Mouse (Mus musculus) midbrain, postnatal 0 days (tissue): ENCODE data around the gene Slit3. TPM values are rescaled to one million over a fixed set of nuclear protein-coding genes. Genes with fewer than 3 reads are reported as not detected.

Experiments
- ATAC-seq: fragments of 200-750 bp; cut with Nextera tagmentation; 2 replicates; pipeline ENCODE4 v1.8.0; 2017; ENCODE audit warnings: moderate number of reproducible peaks, mild to moderate bottlenecking, moderate TSS enrichment, moderate library complexity; ENCODE audit not compliant: low FRiP score
- DNase-seq: peaks from one replicate; pipeline ENCODE4 v3.0.0-alpha.2; 2015; ENCODE audit warnings: low spot score
- H3K27ac ChIP-seq: fragments of 300-500 bp; sonication (generic); 2 replicates; pipeline ENCODE4 v1.5.1; 2014; ENCODE audit warnings: low read depth, mild to moderate bottlenecking, low read length, mixed read lengths
- H3K27me3 ChIP-seq: fragments of 300-500 bp; sonication (generic); 2 replicates; pipeline ENCODE4 v1.6.1; 2014; ENCODE audit warnings: low read length, control low read depth, mixed read lengths; ENCODE audit not compliant: insufficient read depth
- H3K36me3 ChIP-seq: fragments of 300-500 bp; sonication (generic); 2 replicates; pipeline ENCODE4 v1.6.1; 2014; ENCODE audit warnings: low read length, control low read depth, mixed read lengths; ENCODE audit not compliant: insufficient read depth
- H3K4me1 ChIP-seq: fragments of 300-500 bp; sonication (generic); 2 replicates; pipeline ENCODE4 v1.6.1; 2014; ENCODE audit warnings: mild to moderate bottlenecking, control low read depth, antibody characterized with exemption, low read length, mixed read lengths; ENCODE audit not compliant: insufficient read depth
- H3K4me2 ChIP-seq: fragments of 300-500 bp; sonication (generic); 2 replicates; pipeline ENCODE4 v1.6.1; 2014; ENCODE audit warnings: low read depth, mild to moderate bottlenecking, low read length, mixed read lengths; ENCODE audit not compliant: poor library complexity, severe bottlenecking
- H3K4me3 ChIP-seq: fragments of 300-500 bp; sonication (generic); 2 replicates; pipeline ENCODE4 v1.5.1; 2014; ENCODE audit warnings: low read depth, mild to moderate bottlenecking, low read length, moderate library complexity
- H3K9ac ChIP-seq: fragments of 300-500 bp; sonication (generic); replicated peaks from 2 replicates; pipeline ENCODE4 v1.6.1; 2014; ENCODE audit warnings: mild to moderate bottlenecking, low read length, moderate library complexity, mixed read lengths; ENCODE audit not compliant: poor library complexity, severe bottlenecking
- H3K9me3 ChIP-seq: fragments of 300-500 bp; sonication (generic); 2 replicates; pipeline ENCODE4 v1.6.1; 2016; ENCODE audit warnings: low read length, control low read depth
- CTCF ChIP-seq: IDR thresholded peaks from 2 replicates; pipeline ENCODE4 v1.5.1; 2016; ENCODE audit warnings: antibody characterized with exemption, mild to moderate bottlenecking
- WGBS: fragments of 180-500 bp; shearing (Covaris S2); extraction: QIAGEN DNeasy Blood & Tissue Kit; methylation state at CpG from one replicate; pipeline ENCODE4 v1.1.7; 2014; 5-methylcytosine and 5-hydroxymethylcytosine counted together
- polyA plus RNA-seq: library from polyadenylated mRNA; unstranded; fragments of >200 nt; fragmentation: Nextera tagmentation; extraction: Ambion mirVana; gene quantifications from 2 replicates; pipeline ENCODE4 v1.2.1, GENCODE M21; 2015
- total RNA-seq: library from RNA; depleted of rRNA; stranded (reverse); fragments of >200 nt; gene quantifications from 2 replicates; pipeline ENCODE4 v1.2.3, GENCODE M21; 2014; rRNA removed

The Slit3 gene
- total RNA-seq (7.7 and 12.7 TPM in 2 replicates), polyA plus RNA-seq (2.2 and 3.6 TPM in 2 replicates)

- WGBS, result under 1% methylated on average over 53 of the region's 75 CpGs
- peaks cover 29% of the 10 kb centered on the region for H3K27me3 ChIP-seq
- no peaks in the 10 kb centered on the region for H3K4me1 ChIP-seq
- H3K9me3 ChIP-seq, result no peaks in the 10 kb centered on the region
- 0 out of 2 replicates have a peak, but pooled peaks have one; percentile 21 for TF ChIP-seq CTCF
- H3K9ac ChIP-seq, result peak within 1 kb of the TSS; percentile 57
- no peaks in the 10 kb centered on the region for H3K36me3 ChIP-seq
- ATAC-seq, result peak; percentile 44
- H3K4me3 ChIP-seq, result peak within 1 kb of the TSS; percentile 65
- DNase-seq, result no peak
- peak within 1 kb of the TSS; percentile 98 for H3K4me2 ChIP-seq
- no peak within 1 kb of the TSS for H3K27ac ChIP-seq
These were observed at the start of gene Slit3 for GRCm38 (mm10) chr11:35120894-35121610. Slit3 (plus strand) TSS chr11:35121224.

DNA sequence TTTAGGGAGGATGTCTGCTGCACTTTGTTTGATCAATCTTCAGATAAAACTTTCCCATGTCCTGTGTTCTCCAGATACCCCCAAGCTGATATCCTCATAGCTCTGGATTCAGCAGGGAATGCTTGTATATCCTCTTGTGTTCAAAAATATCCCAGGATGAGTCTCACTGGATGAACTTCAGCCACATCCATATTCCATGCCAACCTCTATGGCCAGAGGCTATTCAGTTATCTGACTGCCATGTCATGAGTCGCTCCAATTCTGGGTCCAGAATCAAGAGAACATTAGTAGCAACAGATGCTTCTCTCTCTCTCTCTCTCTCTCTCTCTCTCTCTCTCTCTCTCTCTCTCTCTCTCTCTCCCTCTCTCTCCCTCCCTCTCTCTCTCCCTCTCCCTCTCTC is 49.6 kb upstream of the Slit3 start:
- Histone ChIP-seq H3K27ac (no peak overlapping the region), H3K27me3 (no peaks in the 10 kb centered on the region), H3K4me3 (no peak overlapping the region), H3K9ac (no peak overlapping the region), H3K36me3 (no peaks in the 10 kb centered on the region), H3K4me1 (no peaks in the 10 kb centered on the region), H3K9me3 (no peaks in the 10 kb centered on the region), H3K4me2 (no peak overlapping the region)
- ATAC-seq (no peak), DNase-seq (no peak)
- TF ChIP-seq CTCF, result no peak
- WGBS, result 92% methylated on average over 1 of the region's 1 CpGs

DNA sequence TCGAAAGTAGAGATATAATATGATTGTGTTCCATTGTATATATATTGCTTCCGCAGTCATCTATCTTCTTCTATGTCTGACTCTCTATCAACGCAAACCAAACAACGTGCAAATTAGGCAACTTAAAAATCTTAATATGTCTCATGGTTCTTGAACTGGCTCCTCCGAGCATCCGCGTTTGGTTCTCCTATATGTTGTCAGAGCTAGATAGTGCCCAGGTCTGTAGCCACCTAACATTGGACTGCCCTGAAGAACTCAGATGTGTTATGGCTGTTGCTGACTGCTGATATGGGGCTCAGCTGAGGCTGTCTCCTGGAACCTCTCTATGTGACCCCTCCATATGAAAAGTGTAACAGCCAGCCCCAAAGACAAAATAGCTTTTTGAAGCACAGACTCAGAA is 45.6 kb upstream of the Slit3 start:
- Histone ChIP-seq H3K4me3 (no peak overlapping the region), H3K4me2 (no peak overlapping the region), H3K9me3 (no peaks in the 10 kb centered on the region), H3K27me3 (no peaks in the 10 kb centered on the region), H3K4me1 (no peaks in the 10 kb centered on the region), H3K9ac (no peak overlapping the region), H3K27ac (no peak overlapping the region), H3K36me3 (no peaks in the 10 kb centered on the region)
- ATAC-seq, result no peak
- no peak for DNase-seq
- no peak for TF ChIP-seq CTCF
- 96% methylated on average over 7 of the region's 7 CpGs for WGBS

DNA sequence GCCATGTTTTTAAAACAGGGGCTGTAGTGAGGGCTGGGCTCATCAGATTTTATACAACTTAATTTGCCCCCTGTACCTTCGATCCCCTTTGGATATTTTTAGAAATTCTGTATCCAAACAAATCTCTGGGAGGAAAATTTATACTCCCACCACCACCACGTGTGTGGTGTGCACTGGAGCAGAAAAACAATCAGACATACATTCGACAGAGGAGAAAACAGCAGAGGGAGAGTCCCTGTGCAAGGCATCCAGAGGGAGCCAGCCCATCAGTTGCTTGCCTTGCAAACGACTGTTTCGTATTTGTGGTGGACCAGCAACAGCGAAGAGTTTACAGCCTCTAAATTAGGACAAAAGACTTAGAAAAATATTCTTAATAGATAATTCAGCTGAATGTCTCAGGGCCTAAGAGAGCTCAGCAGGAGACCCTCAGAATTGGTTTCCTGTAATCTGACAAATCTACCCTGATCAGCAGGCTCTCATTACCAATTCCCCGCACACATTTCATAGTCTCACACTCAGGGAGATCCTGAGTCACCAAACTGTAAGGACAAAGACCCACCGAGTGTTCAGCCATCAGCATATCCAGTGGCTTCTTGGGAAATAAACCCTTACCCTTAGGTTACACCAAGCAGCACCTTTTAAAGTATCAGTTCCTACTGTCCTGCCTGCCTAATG is 40.4 kb upstream of the Slit3 start:
- no peak overlapping the region for H3K4me2 ChIP-seq
- ATAC-seq (no peak), DNase-seq (no peak)
- no peak overlapping the region for H3K27ac ChIP-seq
- TF ChIP-seq CTCF, result no peak
- H3K4me1 ChIP-seq, result no peaks in the 10 kb centered on the region
- 30% methylated on average over 8 of the region's 8 CpGs for WGBS
- H3K9me3 ChIP-seq, result no peaks in the 10 kb centered on the region
- H3K4me3 ChIP-seq, result no peak overlapping the region
- no peaks in the 10 kb centered on the region for H3K36me3 ChIP-seq
- no peaks in the 10 kb centered on the region for H3K27me3 ChIP-seq
- no peak overlapping the region for H3K9ac ChIP-seq

DNA sequence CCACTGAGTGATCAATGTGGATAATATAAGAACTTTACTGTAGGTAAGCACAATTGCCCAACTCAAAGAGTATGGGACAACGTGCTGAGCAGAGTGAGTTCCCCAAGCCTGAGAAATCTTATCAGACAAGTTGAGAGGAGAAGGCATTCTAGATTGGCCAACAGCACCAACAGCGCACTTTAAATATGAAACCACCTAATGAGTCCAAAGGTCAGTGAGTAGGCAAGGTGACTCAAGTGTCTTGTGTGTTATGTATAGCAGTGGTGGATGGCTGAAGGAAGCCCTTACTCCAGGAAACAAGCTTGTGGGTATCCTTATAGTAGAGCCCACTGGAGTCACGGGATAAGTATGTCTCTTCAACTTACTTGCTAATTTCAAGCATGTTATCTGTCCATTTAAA is 38.7 kb upstream of the Slit3 start:
- H3K36me3 ChIP-seq, result no peaks in the 10 kb centered on the region
- DNase-seq (no peak), ATAC-seq (no peak)
- no peaks in the 10 kb centered on the region for H3K9me3 ChIP-seq
- H3K27ac ChIP-seq, result no peak overlapping the region
- no peaks in the 10 kb centered on the region for H3K27me3 ChIP-seq
- WGBS, result 87% methylated on average over 3 of the region's 3 CpGs
- H3K4me2 ChIP-seq, result no peak overlapping the region
- H3K9ac ChIP-seq, result no peak overlapping the region
- no peaks in the 10 kb centered on the region for H3K4me1 ChIP-seq
- TF ChIP-seq CTCF, result no peak
- no peak overlapping the region for H3K4me3 ChIP-seq

GRCm38 (mm10) chr11:35083049-35083448 is 38.0 kb upstream of the Slit3 start:
- Histone ChIP-seq H3K27me3 (no peaks in the 10 kb centered on the region), H3K4me1 (no peaks in the 10 kb centered on the region), H3K9ac (no peak overlapping the region), H3K4me3 (no peak overlapping the region), H3K9me3 (no peaks in the 10 kb centered on the region), H3K36me3 (no peaks in the 10 kb centered on the region), H3K27ac (no peak overlapping the region), H3K4me2 (no peak overlapping the region)
- 84% methylated on average over 6 of the region's 6 CpGs for WGBS
- DNase-seq (no peak), ATAC-seq (no peak)
- TF ChIP-seq CTCF, result no peak
